Mouse (Mus musculus): ENCODE data around the gene Cux2.

DNA sequence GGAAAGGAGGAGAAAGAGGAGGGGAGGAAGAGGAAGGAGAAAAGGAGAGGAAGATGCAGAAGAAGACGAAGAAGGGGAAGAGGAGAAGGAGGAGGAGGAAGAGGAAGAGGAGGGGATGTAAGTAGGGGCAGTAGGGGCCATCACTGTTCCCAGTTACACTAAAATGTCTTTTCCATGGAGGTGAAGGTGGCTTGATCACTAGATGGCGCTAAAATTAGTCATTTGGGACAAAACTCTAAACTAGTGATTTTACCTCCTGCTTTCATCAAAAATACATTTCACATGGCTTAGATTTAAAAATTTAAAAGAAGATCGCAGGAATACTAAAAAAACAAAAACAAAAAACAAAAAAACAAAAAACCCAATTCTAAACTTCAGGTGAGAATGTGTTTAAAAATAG lies 156.3 kb downstream of the Cux2 start:
- TF ChIP-seq MAX (IDR thresholded peaks at IDR 0.05; ENCODE audit: low read depth): no peak
- TF ChIP-seq POLR2AphosphoS2 (IDR thresholded peaks at IDR 0.05; ENCODE audit: insufficient read length, low read depth): no peak
- TF ChIP-seq E2F4 (IDR thresholded peaks at IDR 0.05; ENCODE audit: insufficient read depth): no peak
- TF ChIP-seq POLR2A (IDR thresholded peaks at IDR 0.05; ENCODE audit: insufficient read length, low read depth): no peak
- no peak for TF ChIP-seq SRF (IDR thresholded peaks at IDR 0.05; ENCODE audit: control insufficient read depth, insufficient read length, low read depth)
- no peak for TF ChIP-seq TCF12 (IDR thresholded peaks at IDR 0.05; ENCODE audit: insufficient read depth, poor library complexity, severe bottlenecking)
- no peak for TF ChIP-seq MYOD1 (IDR thresholded peaks at IDR 0.05; ENCODE audit: control insufficient read depth in 1 of 3, insufficient read length in 2 of 3, low read depth in 2 of 3)

All from myocyte (in vitro differentiated cells).